Mouse (Mus musculus) liver, adult 2 months (tissue): Measurements from ENCODE around the gene Disp2. TPM values are rescaled to one million over a fixed set of nuclear protein-coding genes. Genes with fewer than 3 reads are reported as not detected.
A peak's percentile ranks its signal among the peaks of the same experiment; 100 is the strongest.

ENCODE experiments used
- DNase-seq: peaks from one replicate; pipeline ENCODE4 v3.0.0-alpha.2; 2011; ENCODE audit warnings: low read depth, low spot score; ENCODE audit errors: extremely low read depth
- H3K27ac ChIP-seq: fragments of 200-500 bp; replicated peaks from 2 replicates; pipeline ENCODE4 v1.5.1; 2012; ENCODE audit warnings: low read depth, mild to moderate bottlenecking, control low read depth, inconsistent platforms, low read length; ENCODE audit not compliant: insufficient read depth
- H3K27me3 ChIP-seq: fragments of 200-500 bp; 2 replicates; pipeline ENCODE4 v1.6.1; 2012; ENCODE audit warnings: mild to moderate bottlenecking, moderate library complexity, low read length, inconsistent platforms; ENCODE audit not compliant: control insufficient read depth, insufficient read depth
- H3K36me3 ChIP-seq: fragments of 200-500 bp; 2 replicates; pipeline ENCODE4 v1.6.1; 2012; ENCODE audit warnings: low read length, inconsistent platforms; ENCODE audit not compliant: control insufficient read depth, insufficient read depth
- H3K4me1 ChIP-seq: fragments of 200-500 bp; 2 replicates; pipeline ENCODE4 v1.6.1; 2011; ENCODE audit warnings: low read length; ENCODE audit not compliant: control insufficient read depth, insufficient read depth
- H3K4me3 ChIP-seq: fragments of 200-500 bp; 2 replicates; pipeline ENCODE4 v1.5.1; 2011; ENCODE audit warnings: low read depth, mild to moderate bottlenecking, control low read depth, low read length, moderate library complexity; ENCODE audit not compliant: insufficient read depth
- H3K79me2 ChIP-seq: fragments of 200-500 bp; 2 replicates; pipeline ENCODE4 v1.6.1; 2012; ENCODE audit warnings: inconsistent platforms, mild to moderate bottlenecking, low read length, moderate library complexity; ENCODE audit not compliant: control insufficient read depth, insufficient read depth
- H3K9ac ChIP-seq: fragments of 200-500 bp; 2 replicates; pipeline ENCODE4 v1.6.1; 2012; ENCODE audit warnings: low read depth, mild to moderate bottlenecking, control low read depth, inconsistent platforms, low read length
- CTCF ChIP-seq: fragments of 200-500 bp; IDR thresholded peaks from 2 replicates; pipeline ENCODE4 v1.5.1; 2011; ENCODE audit warnings: low read depth, low read length, control low read depth
- POLR2A ChIP-seq: fragments of 200-500 bp; IDR thresholded peaks from 2 replicates; pipeline ENCODE4 v1.6.1; 2011; ENCODE audit warnings: low read length, control low read depth; ENCODE audit not compliant: insufficient read depth; ENCODE audit errors: extremely low read depth
- WGBS: fragments of 180-500 bp; shearing (Covaris S2); methylation state at CpG from one replicate; pipeline ENCODE4 v1.1.7; 2018; 5-methylcytosine and 5-hydroxymethylcytosine counted together
- polyA plus RNA-seq: library from polyadenylated mRNA; depleted of rRNA; stranded (reverse); fragments of >200 nt; gene quantifications from 2 replicates; pipeline ENCODE4 v1.2.3, GENCODE M21; 2012
- total RNA-seq: library from RNA; depleted of rRNA; stranded (reverse); fragments of >200 nt; gene quantifications from 2 replicates; pipeline ENCODE4 v1.2.3, GENCODE M21; 2014

The Disp2 gene
- total and polyA plus RNA-seq, 2 experiments = 1.0 to 1.5 TPM

DNA sequence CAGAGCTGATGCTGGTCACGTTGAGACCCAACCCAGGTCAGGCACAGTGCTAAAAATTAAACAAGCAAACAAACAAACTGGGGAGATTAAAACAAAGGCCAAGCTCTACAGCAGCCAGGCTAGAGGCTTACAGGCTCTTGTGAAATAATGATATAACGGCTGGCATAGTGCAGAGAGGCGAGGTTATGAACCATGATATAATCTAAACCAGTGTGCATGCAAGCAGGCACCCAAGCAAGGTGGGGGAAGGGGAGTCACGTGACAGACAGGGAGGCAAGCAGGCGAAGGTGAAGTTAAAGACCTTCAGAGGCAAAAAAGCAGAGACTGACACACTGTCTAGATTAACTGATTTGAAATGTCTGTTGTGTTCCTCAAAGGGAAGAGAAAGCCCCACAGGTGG lies 3.6 kb downstream of the Disp2 start:
- Histone ChIP-seq H3K36me3 (no peaks in the 10 kb centered on the region), H3K4me1 (no peaks in the 10 kb centered on the region), H3K9ac (no peak overlapping the region), H3K27ac (no peak overlapping the region), H3K79me2 (no peaks in the 10 kb centered on the region), H3K4me3 (no peak overlapping the region), H3K27me3 (no peaks in the 10 kb centered on the region)
- 59% methylated on average over 5 of the region's 5 CpGs for WGBS
- DNase-seq = no peak
- TF ChIP-seq POLR2A (no peak), CTCF (no peak)

DNA sequence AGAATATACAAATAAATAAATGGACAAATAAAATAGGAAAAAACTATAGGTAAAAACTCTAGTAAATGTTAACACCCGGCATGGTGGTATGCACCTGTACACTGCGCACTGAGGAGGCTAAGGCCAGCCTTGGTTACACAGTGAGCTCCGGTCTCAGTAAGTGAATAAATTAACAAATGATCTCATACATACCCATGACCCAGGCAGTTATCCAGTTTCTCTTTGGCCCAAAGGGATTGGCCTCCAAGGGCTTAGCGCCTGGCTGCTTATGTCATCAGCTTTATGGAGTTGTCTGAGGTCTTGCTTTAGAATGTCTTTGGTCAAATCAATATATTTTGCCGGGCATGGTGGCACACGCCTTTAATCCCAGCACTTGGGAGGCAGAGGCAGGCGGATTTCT lies 4.1 kb downstream of the Disp2 start:
- Histone ChIP-seq H3K9ac (no peak overlapping the region), H3K4me3 (no peak overlapping the region), H3K27ac (no peak overlapping the region), H3K79me2 (no peaks in the 10 kb centered on the region), H3K4me1 (no peaks in the 10 kb centered on the region), H3K36me3 (no peaks in the 10 kb centered on the region), H3K27me3 (no peaks in the 10 kb centered on the region)
- WGBS = 94% methylated on average over 7 of the region's 7 CpGs
- DNase-seq = no peak
- TF ChIP-seq POLR2A = no peak
- TF ChIP-seq CTCF = no peak

DNA sequence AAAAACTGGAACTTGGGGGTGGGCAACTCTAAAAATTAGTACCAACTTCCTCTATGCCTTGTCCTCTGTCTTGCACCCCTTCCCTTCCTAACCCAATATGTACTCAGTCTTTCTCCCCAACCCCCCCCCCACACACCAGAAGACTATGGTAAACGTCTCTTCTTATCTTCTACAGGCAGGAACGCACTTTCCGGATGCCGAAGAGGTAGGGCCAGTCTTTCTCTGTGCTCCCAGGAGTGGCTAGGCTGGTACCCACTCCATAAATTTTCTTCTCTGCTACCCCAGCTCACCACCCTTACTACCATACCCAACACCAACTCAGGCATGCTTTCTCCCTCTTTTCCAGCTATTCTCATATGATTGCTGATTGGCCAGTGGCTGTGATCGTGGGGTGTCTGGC lies 7.0 kb downstream of the Disp2 start:
- Histone ChIP-seq H3K4me1 (no peaks in the 10 kb centered on the region), H3K36me3 (no peaks in the 10 kb centered on the region)
- 67% methylated on average over 5 of the region's 5 CpGs for WGBS

DNA sequence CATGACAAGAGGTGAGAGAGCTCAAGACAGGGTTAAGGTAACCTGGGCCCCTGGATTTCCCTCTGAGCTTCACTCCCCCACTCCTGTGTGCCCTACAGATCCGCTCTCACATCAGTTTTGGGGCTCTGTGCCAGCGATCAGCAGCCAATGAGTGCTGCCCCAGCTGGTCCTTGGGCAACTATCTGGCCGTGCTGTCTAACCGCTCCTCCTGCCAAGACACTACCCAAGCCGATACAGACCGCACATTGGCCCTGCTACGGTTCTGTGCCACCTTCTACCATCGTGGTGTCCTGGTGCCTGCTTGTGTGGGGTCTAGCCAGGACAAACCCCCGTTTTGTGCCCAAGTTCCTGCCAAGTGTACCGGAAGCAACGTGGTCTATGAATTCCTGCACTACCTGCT lies 10.0 kb downstream of the Disp2 start:
- Histone ChIP-seq H3K36me3 (no peaks in the 10 kb centered on the region), H3K9ac (no peak overlapping the region), H3K4me3 (no peak overlapping the region), H3K27ac (no peak overlapping the region), H3K79me2 (no peaks in the 10 kb centered on the region), H3K4me1 (no peaks in the 10 kb centered on the region), H3K27me3 (no peaks in the 10 kb centered on the region)
- WGBS = 77% methylated on average over 11 of the region's 11 CpGs
- TF ChIP-seq CTCF = no peak
- DNase-seq = peak; percentile 49

More for the DNA sequence above, 7.0 kb downstream of the Disp2 start:
- H3K27ac ChIP-seq = no peak overlapping the region
- no peaks in the 10 kb centered on the region for H3K27me3 ChIP-seq
- no peak overlapping the region for H3K4me3 ChIP-seq
- H3K79me2 ChIP-seq = no peaks in the 10 kb centered on the region
- H3K9ac ChIP-seq = no peak overlapping the region
- TF ChIP-seq CTCF (no peak), POLR2A (no peak)
- DNase-seq = no peak

DNA sequence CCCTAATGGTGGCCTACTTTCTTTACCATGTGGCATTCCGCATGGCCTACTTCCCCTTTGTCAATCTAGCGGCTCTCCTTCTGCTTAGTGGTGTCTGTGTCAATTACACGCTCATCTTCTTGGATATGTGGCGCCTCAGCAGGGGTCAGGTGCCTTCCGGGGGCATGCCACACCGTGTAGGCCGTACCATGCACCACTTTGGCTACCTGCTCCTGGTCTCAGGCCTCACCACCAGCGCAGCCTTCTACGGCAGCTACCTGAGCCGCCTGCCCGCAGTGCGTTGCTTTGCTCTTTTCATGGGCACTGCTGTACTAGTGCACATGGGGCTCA lies 10.7 kb downstream of the Disp2 start:
- H3K9ac ChIP-seq = no peak overlapping the region
- WGBS = 64% methylated on average over 12 of the region's 12 CpGs
- DNase-seq = no peak

DNA sequence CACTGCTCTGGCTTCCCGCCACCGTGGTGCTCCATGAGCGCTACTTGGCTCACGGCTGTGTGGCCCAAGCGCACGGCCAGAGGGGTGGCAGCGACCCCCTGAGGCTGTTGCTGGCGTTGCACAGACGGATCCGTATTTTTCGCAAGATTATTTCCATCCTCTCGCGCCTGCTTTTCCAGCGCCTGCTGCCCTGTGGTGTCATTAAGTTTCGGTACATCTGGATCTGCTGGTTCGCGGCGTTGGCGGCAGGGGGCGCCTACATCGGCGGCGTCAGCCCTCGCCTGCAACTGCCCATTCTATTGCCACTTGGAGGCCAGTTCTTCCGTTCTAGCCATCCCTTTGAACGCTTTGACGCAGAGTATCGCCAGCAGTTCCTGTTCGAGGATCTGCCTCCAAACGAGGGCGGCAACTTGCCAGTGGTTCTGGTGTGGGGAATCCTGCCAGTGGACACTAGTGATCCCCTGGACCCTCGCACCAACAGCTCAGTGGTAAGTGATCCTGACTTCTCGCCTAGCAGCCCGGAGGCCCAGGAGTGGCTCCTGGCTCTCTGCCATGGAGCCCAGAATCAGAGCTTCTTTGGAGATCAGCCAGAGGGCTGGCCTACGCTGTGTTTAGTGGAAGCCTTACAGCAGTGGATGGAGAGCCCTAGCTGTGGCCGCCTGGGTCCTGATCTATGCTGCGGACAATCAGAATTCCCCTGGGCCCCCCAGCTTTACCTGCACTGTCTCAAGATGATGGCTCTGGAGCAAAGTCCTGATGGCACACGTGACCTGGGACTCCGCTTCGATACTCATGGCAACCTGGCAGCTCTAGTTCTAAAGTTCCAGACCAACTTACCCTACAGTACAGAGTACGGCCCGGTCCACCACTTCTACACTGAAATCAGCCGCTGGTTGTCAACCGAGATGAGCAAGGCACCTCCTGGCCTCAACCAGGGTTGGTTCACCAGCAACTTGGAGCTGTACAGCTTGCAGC lies 11.3 kb downstream of the Disp2 start:
- Histone ChIP-seq H3K79me2 (no peaks in the 10 kb centered on the region), H3K9ac (no peak overlapping the region), H3K27ac (no peak overlapping the region), H3K4me3 (no peak overlapping the region; the same call in 1 of the 2 replicates), H3K36me3 (no peaks in the 10 kb centered on the region), H3K27me3 (no peaks in the 10 kb centered on the region), H3K4me1 (no peaks in the 10 kb centered on the region)
- 25% methylated on average over 44 of the region's 44 CpGs for WGBS
- DNase-seq = peak; percentile 43
- no peak for TF ChIP-seq POLR2A
- peak; percentile 88 for TF ChIP-seq CTCF

More for the DNA sequence above, 10.7 kb downstream of the Disp2 start:
- no peaks in the 10 kb centered on the region for H3K4me1 ChIP-seq
- no peak overlapping the region for H3K27ac ChIP-seq
- no peaks in the 10 kb centered on the region for H3K27me3 ChIP-seq
- no peaks in the 10 kb centered on the region for H3K79me2 ChIP-seq
- TF ChIP-seq POLR2A (no peak), CTCF (no peak)
- H3K4me3 ChIP-seq = no peak overlapping the region
- H3K36me3 ChIP-seq = no peaks in the 10 kb centered on the region
